Mouse (Mus musculus) yolk sac, embryonic 10.5 days (tissue): ENCODE measurements around the gene Irf1.

ENCODE experiments used
- DNase-seq: peaks from one replicate; pipeline ENCODE4 v3.0.0-alpha.2; 2017; ENCODE audit warnings: low spot score

Irf1 gene

GRCm38 (mm10) chr11:53761284-53761683 lies 8.5 kb upstream of the Irf1 start:
- no peak for DNase-seq

DNA sequence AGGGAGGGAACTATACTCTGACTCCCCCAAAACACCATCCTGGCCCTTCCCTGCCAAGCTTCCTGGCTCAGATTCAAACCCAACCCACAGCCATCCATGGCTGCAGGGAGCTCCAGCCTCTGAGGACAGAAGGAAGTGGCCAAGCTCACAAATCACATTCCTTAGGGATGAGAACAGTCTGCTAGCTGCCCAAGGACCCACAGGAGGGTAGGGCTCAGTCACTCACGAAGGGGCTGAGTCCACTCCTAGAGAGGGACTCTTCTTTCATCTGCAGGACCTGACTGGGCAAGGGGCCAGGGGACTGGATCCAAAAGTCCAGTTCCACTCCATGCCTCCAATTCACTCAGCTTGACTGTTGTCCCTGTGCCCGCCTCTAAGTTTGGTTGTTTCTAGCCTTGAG lies 8.0 kb upstream of the Irf1 start:
- no peak for DNase-seq

GRCm38 (mm10) chr11:53762426-53762825 lies 7.4 kb upstream of the Irf1 start:
- no peak for DNase-seq

DNA sequence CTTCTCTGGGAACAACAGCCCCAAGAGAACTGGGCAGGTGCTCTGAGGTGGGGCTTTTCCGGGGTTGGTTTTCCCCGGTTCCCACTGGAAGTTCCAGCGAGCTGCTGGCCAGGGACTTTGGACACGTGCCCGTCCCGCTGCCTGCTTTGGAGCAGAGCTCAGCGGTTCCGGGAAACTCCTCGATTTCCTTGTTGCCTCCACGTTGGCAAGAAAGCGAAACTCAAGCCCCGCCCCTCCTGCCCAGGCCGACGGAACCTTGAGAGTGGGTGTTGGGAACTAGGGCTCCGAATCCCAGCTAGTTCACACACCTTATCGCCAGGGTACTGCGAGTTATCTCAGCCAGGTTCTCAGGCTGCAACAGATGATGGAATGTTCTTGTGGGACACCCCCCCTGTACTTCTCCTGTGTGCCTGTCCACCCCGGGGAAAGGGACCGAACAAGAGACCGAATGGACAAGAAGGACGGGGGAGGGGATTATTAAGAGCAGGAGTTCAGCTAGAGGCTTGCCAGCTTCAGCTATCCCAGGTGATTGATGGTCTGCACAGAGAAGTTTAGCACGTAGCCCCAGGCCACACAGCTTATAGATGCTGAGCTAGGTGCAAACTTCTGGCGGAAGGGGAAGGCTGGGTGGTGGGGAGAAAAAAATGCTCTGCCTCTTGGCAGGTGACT lies 6.9 kb upstream of the Irf1 start:
- DNase-seq, result peak; percentile 69

DNA sequence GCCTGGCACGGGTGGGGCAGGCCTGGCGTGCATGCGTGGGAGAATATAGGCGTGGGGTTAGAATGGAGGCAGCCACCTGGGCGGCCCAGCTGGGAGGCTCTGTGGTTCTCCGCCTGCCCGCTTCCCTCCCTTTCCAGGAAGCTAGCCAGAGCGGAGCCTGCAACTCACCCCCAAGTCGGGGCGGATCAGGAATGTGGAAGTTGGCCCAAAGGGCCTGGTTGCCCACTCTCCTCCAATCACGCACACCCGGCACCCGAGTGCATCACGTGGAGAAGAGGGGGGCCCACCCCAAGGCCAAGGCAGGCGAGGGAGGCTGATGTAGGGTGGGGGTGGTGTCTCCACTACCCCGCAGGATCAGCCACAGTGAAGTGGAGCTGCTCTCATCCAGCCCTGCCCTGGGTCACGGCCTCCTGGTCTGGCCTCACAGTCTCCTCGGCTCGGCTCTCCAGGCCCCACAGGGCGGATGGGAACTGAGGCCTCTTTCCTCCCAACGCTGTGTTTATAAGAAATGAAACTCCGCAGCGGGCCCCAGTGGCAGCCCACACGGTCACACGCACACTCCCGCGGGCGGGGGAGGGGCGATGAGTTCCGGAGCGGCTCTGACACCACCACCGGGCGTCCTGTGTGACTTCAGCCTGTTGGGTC lies 6.2 kb upstream of the Irf1 start:
- peak; percentile 77 for DNase-seq

GRCm38 (mm10) chr11:53764581-53764980 lies 5.2 kb upstream of the Irf1 start:
- DNase-seq, result no peak

- DNase-seq, result no peak
Observed at GRCm38 (mm10) chr11:53768422-53769184, 1.2 kb upstream of the Irf1 start.

- no peak for DNase-seq
Observed at GRCm38 (mm10) chr11:53769185-53769576, 633 bp upstream of the Irf1 start.

DNA sequence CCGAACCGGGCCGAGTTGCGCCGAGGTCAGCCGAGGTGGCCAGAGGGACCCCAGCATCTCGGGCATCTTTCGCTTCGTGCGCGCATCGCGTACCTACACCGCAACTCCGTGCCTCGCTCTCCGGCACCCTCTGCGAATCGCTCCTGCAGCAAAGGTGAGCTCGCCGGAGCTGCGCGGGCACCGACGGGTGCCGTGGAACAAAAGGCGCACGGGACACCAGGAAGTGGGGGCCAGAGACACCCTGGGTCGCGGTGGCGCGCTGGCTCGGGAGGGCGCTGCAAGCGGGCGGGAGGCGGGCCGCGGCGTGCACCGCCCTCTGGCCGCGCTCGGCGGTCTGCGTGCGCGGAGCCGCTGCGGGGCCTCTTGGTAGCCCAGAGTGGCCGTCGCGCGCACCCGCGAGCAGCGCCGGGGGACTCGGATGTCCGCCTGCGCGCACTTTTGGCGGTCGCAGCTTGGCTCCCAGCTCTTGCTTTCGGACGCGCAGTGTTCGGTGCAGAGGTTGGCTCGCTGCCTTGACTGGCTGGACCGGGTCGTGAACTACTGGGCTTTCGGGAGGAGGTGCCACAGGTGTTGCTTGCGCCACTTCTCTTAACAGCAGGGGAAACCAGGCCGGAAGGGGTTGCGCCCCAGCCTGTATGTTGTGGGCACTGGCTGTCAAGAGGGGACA lies 444 bp downstream of the Irf1 start:
- DNase-seq, result peak; percentile 72

DNA sequence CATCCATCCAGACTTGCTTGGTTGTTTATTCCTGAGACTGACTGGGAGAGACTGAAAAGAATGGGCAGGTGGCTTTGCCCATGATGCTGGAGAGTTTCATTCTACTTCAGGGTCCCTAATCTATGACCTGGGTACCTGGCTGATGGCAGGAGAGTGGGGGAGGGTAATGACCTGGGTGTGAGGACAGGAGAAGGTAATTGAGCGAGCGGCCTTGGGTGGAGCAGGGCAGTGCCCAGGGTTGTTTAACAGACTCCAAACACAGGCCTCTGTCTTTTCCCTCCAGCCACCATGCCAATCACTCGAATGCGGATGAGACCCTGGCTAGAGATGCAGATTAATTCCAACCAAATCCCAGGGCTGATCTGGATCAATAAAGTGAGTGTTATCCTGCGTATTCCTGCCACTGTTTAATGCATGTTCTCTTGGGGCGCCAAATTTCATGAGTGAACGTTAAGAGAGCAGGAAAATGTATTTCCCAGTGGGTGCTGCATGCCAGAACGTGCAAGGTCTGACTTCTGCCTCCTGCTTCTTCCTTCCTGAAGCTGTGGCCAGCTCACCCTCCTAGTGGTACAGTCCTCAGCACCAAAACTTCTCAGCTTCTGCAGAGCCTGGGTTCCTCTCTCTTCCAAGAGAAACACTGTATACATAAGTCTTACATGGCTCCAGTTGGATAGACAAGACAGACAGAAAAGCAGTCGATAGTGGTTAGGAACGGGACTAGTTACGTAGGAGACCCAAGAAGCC lies 1.4 kb downstream of the Irf1 start:
- DNase-seq, result no peak

DNA sequence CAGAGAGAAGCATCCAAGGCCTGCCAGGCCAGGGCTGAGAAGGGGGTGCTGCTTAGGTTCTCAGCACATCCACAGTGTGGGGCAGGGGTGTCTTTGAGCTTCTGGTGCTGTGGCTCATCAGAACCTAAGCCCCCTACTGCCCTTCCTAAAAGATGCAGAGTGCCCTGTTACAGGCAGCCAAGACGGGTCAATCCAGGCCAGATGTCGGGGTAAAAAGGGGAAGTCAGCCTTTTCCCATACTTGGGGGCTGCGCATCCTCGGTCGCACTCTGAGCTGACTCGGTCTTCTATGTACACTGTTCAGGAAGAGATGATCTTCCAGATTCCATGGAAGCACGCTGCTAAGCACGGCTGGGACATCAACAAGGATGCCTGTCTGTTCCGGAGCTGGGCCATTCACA lies 2.7 kb downstream of the Irf1 start:
- no peak for DNase-seq

DNA sequence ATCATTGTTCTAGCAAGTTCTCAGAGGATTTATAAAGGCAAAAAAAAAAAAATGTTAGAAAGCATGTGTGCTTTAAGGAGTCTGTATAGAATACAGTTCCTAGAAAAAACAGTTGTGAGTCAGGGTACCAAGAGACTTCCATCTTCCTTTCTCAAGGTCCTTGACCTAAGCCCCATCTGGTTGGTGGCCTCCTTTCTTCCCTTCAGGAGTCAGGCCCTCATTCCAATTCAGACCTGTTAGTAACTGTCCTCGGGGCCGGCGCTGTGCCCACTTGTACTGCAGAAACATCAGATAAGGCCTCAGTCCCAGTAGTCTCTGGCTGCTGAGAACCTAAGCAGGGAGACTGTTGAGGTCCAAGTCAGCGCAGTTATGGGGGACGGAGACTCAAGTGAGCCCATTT lies 3.3 kb downstream of the Irf1 start, which contains the start of gene Gm17334:
Gene Gm17334, minus strand, starts transcription at position 101 of the 400 bp plus-strand sequence.
- no peak for DNase-seq

- DNase-seq, result no peak
Observed at GRCm38 (mm10) chr11:53773641-53774360, 4.0 kb downstream of the Irf1 start.

DNA sequence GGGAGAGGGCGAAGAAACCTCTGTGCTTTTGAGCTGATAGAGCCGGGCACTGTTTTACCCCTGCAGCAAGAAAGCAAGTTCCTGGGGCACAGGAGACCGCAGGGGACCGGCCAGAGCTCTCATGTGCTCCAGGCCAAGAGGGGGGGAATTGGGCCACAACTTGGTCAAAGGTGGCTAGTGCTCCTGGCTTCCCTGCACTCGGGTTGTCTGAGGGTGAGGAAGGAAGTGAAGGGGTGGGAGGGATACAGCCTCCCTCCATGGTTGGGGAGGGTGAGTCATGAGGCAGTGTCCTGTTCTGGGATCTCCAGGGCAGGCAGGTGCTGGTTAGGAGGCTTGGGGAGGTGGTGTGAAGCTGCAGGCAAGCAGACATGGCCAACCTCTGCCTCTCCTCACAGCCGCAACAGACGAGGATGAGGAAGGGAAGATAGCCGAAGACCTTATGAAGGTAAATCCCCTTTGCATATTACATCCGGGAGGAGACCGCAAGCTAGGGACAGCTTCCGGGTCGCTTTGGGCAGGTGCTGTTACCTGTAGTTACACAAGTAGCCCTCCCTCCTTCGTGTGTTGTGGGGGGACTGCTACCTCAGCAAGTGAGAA lies 4.9 kb downstream of the Irf1 start:
- no peak for DNase-seq

GRCm38 (mm10) chr11:53777736-53778135 lies 7.9 kb downstream of the Irf1 start:
- no peak for DNase-seq

DNA sequence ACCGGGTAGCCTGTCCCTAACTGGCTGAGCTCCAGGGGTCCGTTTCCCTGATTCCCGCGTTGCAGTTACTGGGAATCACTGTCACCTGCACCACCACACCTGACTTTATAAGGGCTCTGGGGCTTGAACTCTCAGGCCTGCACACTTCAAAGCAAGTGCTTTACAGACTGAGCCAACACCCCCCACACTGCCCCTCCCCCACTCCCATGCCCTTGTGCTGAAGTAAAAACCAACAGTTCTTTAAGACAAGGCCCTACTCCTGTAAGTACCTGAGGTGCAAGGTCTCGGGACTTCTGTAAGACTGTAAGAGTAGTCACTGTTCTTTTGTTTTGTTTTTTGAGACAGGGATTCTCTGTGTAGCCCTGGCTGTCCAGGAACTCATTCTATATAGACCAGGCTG lies 8.6 kb downstream of the Irf1 start:
- DNase-seq, result no peak

DNA sequence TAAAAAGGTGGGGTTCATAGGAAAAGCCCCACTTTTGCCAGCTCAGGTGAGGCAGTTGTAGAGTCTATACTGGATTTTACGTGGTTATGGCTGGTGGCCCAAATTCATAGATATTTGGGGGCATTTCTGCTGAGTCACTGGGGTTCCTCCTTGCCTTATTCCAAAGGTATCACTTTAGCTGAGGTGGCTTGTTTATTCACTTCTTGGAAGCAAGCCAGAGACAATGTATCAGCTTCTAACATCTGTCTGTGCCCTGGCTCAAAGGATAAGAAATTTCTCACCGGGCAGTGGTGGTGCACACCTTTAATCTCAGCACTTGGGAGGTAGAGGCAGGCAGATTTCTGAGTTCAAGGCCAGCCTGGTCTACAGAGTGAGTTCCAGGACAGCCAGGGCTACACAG lies 10.0 kb downstream of the Irf1 start:
- no peak for DNase-seq

DNA sequence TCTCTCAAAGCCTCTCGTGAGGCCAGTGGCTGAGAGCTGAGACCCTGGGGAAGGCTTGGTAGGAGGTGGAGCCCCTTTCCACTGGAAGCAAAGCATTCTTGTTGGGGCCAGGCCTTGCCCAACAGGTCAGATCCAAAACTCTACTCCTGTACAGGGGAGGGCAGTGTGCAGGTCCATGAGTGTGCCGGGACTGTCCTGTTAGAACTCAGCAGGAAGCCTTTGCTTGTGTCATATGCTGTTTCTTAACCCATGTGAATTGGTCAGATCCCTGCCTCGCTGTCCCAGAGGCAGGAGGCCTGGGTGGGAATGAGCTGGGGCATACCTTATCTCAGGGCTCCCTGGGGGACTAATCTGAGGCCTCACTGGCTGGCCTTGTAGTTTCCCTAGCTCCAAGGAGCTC lies 10.4 kb downstream of the Irf1 start:
- DNase-seq, result no peak

DNA sequence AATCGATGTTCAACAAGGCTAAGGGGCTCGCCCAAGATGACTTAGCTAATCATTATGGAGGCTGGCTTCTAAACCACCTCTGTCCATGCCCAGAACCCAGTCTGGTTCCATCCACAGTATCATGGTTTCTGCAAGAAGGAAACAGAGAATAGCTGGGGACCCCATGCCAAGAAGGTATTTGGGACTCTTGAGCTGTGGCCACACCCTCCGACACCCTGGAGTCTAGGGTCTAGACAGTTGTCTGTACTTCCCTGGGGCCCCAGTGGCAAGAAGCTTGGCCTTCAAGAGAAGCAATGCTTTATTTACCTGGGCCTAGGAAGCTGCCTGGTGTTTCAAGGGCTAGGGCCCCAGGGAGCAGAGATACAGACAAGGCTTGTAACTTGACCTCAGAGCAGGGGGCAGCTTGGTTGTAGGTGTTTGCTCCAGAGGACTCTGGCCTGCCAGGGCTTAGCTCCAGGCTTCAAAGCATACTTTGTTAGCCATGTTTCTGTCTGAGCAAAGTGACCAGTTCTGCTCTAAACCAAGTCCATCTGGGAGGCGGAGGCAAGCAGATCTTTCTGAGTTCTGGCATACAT lies 11.5 kb downstream of the Irf1 start:
- peak; percentile 59 for DNase-seq

DNA sequence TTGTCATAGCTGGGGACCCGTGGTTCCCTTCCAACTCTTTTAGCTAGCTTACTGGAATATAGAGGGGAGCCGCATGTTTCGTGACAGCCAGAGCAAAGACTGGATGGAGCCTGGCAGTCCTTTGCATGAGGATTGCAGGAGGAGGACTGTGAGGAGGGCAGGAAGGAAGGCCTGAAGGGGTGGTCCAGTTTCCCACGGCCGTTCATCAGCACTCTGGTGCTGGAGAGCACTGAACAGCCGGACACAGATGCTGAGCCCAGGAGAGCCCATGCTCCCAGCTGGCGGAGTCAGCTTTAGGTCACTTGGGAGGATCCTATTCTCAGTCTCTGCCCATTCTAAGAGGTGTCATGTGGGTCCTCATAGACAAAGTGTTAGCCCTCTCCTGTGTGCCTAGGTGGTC lies 12.2 kb downstream of the Irf1 start:
- no peak for DNase-seq

DNA sequence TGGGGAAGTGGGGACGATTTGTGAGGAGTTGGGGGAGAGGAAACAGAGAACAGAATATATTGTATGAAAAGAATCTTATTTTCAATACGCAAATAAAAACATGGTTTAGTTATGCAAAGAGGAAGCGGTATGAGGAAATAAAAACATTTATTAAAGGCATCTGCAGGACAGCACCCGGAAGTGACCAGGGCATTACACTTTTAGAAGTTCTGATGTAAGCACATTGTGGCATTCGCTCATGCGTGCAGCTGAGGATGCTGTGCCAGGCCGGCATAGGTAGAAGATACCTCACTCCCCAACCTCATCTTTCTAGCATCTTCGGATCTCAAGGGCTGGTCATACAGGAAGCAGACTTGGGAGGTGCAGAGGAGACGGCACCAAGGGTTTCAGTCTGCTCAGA lies 13.5 kb downstream of the Irf1 start:
- no peak for DNase-seq
